Mouse (Mus musculus) liver (tissue): ENCODE results near the gene Cmip.
A peak's percentile ranks its signal among the peaks of the same experiment; 100 is the strongest.

Source experiments
- DNase-seq: peaks from one replicate; pipeline ENCODE4 v3.0.0-alpha.2; 2020; ENCODE audit warnings: mixed read lengths

Gene Cmip

GRCm38 (mm10) chr8:117257029-117257820 is at the start of gene Cmip:
TSS of gene Cmip (plus strand) at chr8:117257064.
- DNase-seq = peak; percentile 63

DNA sequence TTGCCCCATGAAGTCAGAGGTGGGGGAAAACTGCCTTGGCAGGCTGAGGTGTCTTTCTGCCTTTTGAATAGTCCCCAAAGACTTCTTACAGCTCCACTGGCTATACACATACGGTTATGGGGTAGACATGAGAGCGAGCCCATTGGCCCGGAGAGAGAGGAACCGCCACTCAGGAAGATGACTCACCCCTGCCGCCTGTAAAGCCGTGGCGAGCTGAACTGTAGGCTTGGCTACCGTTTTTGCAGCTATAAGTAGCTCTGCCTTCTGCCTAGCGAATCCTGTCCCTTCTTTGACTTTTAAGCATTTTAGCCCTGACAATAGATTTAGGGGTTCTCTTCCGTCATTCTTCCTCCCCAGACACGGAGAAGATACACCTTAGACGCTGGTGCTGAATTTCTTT is 47.7 kb upstream of the Cmip start:
- no peak for DNase-seq

DNA sequence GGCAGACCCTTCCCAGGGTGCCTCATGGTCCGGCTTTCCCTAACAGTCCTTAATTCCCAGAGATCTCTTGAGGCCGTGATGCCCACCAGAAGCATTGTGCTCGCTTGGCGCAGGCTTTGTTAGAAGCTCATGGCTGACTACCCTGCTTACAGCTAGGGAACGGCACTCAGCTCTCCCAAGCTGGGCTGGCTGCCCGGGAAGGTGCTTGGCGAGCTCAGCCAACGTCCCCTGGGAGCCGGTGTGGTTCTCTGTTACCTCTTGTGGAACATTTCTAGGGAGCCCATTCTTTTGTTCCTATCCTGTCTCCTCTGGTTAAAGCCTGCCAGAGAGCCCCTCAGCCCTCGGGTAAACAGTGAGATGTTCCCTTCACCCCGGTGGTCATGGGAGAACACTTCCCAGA is 44.8 kb upstream of the Cmip start:
- DNase-seq = no peak

- DNase-seq = no peak
Measured at GRCm38 (mm10) chr8:117217724-117218123, 39.1 kb upstream of the Cmip start.

- no peak for DNase-seq
Measured at GRCm38 (mm10) chr8:117222396-117222795, 34.5 kb upstream of the Cmip start.

- DNase-seq = peak; percentile 92
Measured at GRCm38 (mm10) chr8:117224630-117225029, 32.2 kb upstream of the Cmip start.

GRCm38 (mm10) chr8:117226306-117226705 is 30.6 kb upstream of the Cmip start:
- no peak for DNase-seq

DNA sequence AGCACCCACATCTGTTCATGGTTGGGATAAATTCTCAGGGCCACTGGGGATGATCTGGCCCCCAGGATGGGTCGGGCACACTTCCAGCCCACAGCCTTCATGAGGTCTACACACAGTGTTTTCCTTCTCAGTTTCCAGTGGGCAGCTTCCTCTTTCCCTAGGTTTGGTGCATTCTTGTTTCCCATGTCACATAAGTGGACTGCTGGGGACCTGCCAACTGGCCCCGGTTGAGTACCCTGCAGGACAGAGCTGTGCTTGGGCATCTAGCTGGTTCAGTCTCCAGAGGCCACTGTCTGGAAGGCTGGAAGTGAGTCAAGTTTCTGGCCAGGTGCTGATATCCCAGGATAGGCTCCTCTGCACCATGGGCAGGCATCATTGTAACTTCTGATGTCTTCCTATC is 29.5 kb upstream of the Cmip start:
- no peak for DNase-seq

DNA sequence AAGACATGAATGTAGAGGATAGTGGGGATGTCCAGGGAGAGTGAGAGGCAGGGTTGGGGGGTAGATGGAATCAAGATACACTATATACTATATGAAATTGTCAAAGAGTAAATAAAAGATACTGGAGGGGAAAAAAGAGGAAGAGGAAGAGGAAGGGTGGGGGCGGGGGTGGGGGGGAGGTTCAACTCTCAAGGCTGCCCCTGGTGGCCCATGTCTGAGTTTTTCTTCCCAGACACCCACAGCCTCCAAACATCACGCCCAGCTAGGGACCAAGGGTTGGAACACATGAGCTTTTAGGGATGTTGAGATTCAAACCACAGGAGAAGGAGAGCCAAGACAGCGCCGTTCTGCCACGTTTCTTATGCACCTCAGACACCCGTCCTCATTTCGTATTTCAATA is 23.7 kb upstream of the Cmip start:
- DNase-seq = no peak

DNA sequence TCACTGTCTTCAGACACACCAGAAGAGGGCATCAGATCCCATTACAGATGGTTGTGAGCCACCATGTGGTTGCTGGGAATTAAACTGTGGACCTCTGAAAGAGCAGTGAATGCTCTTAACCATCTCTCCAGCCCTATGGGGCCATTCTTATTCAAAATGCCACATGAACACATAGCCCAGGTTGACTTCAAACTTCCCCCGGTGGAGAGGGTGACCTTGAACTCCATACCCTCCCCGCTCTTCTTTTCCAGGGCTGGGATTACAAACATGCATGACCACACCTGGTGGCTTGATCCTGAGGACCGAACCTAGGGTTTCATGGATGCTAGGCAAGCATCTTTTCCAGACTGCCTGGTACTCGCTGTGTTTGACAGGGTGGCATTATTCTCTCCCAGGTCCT is 20.3 kb upstream of the Cmip start:
- no peak for DNase-seq

DNA sequence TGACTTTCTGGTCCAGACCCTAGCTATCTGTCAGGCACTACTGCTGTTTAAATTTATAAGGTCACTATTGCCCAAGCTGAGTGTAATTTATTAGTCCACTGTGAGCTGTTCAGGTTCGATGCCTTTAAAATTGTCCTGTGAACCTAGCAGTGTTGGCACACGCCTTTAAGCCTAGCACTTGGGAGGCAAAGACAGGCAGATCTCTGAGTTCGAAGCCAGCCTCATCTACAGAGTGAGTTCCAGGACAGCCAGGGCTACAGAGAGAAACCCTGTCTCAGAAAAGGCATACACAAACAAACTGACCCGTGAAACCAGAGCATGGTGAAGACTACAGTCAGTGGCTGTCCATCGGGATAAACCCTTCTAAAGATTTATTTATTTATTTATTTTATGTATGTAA is 16.5 kb upstream of the Cmip start:
- DNase-seq = no peak

DNA sequence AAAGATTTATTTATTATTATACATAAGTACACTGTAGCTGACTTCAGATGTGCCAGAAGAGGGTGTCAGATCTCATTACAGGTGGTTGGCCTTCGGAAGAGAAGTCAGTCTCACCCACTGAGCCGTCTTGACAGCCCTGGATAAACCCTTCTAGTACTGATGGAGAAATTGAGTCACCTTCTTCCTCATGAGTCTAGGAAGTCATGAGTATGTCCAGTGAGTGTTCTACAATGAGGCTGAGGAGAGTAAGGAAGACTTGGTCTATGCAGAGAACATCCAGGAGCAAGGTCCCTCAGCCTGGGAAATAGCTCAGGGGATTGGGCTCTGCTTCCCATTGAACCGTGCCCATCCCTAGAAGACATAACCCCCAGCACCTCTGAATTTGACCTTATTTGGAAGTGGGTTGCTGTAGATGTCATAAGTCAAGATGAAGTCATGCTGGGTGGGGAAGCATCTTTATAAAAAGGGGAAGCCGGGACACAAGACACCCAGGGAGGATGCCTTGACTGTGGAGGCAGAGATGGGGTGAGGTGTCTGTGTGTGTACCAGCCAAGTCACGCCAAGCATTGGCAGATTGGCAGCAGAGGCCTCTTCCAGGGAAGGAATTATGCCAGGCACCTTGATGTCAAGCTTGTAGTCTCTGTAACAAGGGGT is 15.9 kb upstream of the Cmip start:
- no peak for DNase-seq

GRCm38 (mm10) chr8:117241848-117242247 is 15.0 kb upstream of the Cmip start:
- DNase-seq = no peak

- DNase-seq = no peak
Measured at GRCm38 (mm10) chr8:117242286-117242685, 14.6 kb upstream of the Cmip start.

- no peak for DNase-seq
Measured at GRCm38 (mm10) chr8:117244601-117245000, 12.3 kb upstream of the Cmip start.

GRCm38 (mm10) chr8:117248341-117248740 is 8.5 kb upstream of the Cmip start:
- no peak for DNase-seq

GRCm38 (mm10) chr8:117251086-117251681 is 5.7 kb upstream of the Cmip start:
- no peak for DNase-seq

DNA sequence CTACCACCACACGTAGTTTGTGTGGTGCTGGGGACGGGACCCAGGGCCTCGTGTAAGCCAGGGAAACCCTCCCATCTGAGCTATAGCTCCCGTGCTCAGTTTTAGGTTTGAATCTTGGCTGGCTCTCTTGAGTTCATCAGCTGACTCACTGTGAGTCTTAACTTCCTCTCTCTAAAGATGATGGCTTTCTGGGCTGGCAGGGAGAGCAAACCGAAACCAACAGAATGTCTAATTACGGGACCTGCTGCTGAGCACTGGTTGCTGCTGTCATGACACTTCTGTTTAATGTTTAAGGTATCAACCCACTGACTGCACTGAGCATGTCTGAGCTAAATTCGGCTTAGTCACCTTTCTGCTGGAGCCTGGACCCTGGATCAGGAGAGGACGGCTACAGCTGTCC is 4.2 kb upstream of the Cmip start:
- DNase-seq = no peak

- DNase-seq = no peak
Measured at GRCm38 (mm10) chr8:117253390-117254269, 3.2 kb upstream of the Cmip start.

DNA sequence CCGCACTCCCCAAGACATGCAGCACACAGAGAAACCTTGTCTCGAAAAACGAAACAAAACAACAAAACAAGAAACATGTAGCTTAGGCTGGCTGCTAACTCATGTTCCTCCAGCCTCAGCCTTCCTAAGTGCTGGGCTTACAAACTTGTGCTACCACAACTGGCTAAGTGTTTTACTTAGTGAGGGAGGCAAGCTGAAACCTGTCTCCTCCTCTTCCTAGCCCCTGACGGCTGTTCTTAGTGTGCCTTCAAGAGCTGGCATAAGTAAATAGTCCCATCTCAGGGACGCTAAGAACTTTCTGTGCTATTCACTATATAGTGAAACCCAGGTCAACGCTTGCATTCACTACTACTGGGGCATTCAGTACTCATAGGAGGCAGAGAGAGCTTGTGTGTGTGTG is 2.4 kb upstream of the Cmip start:
- DNase-seq = no peak

DNA sequence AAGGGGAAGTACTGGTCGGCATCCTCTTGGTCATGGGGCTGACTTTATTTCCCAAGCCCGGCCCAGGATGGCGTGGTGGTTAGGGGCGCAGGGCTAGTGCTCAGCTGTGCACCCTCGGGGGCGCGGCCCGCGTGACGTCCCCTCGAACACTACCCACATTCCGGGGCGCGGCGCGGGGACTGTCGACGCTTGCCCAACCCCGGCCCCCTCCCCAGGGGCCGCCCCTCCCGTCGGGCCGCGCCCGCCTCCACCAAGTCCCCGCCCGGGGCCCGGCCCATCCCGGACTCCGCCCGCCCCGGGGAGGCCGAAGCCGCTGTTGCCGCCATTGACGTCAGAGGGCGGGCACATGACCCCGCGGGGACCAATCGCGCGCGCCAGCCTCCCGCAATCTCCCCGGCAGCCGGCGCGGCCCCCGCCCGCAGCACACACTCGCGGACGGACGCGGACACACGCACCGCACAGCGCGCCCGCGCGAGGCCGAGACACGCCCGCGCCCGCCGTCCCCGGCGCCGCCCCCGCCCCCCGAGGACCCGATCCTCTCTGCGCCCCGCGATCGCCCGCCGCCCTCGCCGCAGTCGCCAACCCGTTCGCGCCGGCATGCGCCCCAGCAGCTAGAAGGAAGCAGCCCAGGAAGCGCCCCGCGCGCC is 449 bp upstream of the Cmip start:
- DNase-seq = peak; percentile 96

GRCm38 (mm10) chr8:117257821-117258575 is 1.1 kb downstream of the Cmip start:
- peak; percentile 48 for DNase-seq
